Mouse (Mus musculus): Measurements from ENCODE around the gene Hmgcs1.
A peak's percentile ranks its signal among the peaks of the same experiment; 100 is the strongest.

The Hmgcs1 gene

DNA sequence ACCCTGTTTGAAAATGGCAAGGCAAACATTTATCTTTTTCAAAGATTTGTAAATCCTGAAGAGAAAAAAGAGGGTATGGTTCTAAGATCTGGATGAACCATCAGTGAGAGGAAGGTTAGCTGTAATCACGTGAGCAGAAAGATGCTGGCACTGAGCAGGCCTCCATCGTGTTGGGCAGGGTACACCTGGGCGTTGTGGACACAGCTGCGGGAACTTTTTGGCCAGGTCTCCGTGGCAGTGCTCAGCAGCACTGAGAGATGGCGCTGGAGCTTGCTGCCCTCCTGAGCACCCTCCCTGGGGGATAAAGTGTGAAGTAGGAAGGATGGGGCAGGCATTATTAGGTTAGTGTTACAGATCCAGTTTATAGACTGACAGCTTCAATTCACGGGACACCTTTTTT, 16.8 kb downstream of the Hmgcs1 start:
- no peak for DNase-seq

DNA sequence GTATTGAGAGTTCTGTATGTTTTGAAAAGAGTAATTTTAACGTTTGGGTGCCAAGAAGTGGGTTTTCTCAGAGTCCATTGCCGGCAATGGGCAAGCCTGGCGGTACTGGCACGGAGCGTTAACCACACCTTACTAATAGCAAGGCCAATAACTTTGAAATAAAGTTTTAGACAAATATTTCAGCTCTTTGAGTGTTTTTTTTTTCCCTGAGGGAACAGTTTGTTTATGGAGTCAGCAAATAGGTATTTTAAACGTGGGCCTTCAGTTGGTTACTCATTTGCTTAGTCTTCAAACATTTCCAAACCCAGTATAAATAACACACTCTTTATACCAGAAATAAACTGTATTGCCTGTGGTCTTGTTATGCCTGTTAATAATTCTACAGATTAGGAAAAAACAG, 17.7 kb downstream of the Hmgcs1 start:
- DNase-seq: no peak

DNA sequence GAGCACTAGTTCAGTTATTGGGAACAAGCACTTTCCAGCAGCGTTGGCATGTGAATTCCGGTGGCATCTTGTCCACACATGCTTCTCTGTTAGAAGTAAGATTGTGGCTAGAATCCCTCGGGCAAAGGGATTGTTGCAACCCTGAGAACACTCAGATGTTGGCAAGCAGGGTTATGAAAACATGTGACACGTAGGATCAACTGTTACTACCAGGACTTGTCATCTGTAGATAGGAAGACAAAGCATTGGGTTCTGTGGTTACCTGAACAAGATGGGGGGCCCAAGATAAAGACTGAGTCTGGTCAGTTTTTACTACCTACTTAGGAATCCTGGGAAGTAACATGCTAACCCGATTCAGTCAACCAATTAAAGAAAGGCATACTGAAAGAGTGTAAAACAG, 18.8 kb downstream of the Hmgcs1 start:
- no peak for DNase-seq

DNA sequence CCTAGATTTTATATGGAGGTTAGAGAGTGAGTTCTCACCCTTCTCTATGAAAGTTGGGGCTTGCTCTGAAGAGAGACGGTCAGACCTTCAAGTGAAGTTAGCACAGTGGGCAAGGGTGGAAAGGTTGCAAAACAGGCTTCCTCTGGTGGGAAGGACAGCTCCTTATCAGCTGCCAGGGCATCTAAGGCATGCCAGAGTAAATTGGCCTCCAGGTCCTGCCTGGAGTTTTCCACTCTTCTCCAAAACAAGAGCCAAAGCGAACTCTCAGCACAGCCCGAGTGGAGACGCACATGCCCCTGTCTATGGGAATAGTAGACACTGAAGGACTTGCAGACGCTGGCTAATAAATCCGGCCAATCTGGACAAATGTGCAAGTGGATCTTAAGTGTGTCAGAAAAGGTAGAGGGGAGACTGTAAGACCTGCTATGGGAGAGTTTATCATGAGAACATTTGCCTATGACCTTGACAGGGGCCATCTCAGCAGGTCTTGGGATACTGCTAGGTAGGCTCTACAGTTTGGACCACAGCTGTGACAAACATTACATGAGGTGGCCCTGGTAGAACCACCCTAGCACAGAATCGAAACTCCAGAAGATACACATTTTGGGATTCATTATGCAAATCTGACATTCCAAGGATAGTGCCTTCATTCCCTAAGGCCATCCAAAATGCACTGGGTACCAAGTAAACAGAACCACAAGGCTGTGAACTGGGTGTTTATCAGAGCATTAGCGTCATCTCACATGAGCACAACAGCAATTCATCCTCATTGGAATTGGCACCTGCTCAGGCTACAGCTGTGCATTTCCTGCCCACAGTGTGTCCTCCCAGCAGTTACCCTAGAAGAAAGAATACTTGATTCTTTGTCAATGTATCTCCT, 19.4 kb downstream of the Hmgcs1 start:
- DNase-seq: no peak

DNA sequence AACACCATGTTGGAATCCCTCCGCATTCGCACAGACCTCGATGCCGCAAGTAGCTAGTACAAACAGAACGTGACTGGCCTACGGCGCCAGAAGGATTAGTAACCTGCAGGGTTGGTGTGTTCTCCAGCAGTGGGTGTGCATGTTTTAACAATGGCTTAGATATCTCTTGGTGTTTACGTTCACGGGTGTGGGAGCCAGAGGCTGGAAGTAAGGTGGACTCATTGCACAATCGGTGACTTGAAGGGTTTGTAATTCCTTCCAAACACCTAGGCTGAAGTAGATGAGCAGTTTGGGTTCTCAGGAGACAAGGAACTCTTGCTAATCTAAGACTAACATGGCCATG, 20.1 kb downstream of the Hmgcs1 start:
- no peak for DNase-seq

DNA sequence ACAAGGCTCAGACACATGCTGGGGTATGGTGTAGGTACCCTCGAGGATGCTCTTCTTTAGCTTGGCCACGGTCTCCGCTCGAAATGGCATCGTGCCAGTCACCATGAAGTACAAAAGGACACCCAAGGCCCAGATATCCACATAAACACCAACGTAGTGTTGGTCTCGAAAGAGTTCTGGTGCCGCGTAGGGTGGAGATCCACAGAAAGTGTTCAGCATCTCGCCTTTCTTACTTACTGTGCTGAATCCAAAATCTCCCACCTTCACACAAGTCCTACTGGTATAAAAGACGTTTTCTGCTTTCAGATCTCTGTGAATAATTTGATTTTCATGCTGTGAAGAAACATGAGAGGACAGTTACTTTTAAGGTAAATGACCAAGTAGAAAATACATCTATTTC, 22.3 kb downstream of the Hmgcs1 start:
- no peak for DNase-seq

DNA sequence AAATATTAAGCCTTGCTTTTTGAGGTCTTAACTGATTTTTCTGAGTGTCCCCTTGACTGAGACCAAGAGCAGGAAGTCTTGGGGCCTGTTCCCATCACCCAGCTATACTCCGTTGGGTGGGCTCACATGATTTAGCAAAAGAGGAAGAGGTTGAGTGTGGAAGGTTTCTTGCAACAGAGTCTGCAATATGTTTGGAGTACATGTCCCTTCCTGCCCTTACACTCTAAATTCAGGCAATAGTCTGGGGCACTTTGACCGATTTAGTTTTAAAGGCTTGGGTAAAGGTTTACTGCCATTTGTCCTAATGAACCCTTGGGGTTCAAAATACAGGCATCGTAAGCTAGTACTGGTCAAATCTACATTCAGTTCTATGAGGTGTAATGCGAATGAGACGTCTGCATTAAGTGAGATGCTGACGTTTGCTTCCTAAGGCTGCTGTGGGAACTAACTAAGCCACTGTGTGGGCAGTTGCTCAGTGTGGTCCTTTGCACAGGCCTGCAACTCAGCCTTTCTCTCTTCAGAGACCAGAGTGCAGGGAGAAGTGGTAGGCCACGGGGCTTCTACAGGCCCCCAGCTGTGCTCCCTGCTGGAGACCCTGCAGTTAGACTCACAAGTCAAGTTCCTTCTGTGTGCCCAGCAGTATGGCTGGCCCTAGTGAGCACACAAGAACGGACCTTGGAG, 23.1 kb downstream of the Hmgcs1 start:
- no peak for DNase-seq

DNA sequence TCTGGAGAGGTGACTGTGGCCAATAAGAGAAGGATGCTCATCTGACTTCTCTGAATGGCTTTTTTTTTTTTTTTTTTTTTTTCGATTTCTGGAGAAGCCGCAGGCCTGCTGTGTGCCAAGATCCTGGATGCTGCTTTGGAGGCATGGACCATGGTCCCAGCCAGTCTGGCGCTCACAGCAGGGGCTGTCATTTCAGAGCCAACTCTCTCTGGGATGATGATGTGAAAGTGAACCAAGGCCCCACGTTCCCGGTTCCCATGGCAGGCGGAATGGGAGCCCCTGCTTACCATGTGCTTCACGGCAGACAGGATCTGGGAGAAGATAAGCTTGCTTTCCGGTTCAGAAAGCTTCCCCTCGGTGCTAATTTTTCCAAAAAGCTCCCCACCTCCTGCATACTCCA, 23.6 kb downstream of the Hmgcs1 start:
- DNase-seq: no peak

DNA sequence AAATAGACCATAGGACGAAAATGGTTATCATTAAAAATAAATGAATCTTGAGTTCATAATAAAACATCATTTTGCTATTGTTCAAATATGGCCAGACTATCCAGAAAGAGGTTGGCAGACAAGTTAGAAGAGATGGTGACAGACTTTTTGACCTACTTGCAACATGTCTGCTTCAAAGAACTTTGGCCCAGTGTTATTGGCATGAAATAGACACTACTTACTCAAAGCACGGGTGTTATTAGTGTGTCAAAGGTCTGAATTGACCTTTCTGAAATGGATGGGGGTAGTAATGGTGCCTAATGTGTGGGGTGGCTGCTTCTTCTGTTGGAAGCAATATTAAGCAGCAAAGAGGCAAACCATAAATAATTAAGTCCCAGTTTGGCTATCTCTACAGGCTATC, 25.9 kb downstream of the Hmgcs1 start:
- DNase-seq: no peak

DNA sequence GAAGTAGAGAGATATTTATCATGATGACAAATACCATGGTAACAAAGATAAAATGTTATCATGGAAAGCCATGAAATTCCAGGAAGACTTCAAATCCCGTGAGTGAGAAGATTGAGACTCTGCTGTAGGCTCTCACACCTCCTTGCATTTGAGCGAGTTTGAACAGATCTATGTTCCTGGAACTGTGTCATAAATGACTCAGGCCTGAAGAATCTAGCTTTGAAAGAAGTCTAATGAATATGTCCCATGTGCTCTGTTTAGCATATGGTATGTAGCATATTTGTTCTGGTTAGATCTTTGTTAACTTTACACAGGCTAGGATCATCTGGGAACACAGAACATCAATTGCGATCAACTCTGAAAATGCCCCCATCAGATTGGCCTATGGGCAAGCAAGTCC, 32.3 kb downstream of the Hmgcs1 start:
- no peak for DNase-seq

DNA sequence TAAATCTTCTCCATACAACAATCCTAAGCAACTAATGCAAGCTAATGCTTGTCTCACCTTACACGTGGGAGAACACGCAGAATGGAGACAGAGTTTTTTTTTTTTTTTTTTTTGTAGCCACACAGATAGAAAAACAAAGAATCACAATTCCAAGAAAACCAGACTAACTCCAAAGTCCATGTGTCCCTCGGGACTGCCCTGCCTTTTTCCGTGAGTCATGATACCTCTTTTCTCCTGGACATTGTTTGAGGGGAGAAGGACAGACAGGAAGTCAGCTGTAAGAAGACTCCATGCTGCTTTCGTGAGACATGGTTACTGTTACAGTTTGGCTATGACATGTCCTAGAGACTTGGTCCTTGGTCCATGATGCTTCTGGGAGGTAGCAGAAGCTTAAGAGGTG, 33.2 kb downstream of the Hmgcs1 start:
- DNase-seq: no peak

DNA sequence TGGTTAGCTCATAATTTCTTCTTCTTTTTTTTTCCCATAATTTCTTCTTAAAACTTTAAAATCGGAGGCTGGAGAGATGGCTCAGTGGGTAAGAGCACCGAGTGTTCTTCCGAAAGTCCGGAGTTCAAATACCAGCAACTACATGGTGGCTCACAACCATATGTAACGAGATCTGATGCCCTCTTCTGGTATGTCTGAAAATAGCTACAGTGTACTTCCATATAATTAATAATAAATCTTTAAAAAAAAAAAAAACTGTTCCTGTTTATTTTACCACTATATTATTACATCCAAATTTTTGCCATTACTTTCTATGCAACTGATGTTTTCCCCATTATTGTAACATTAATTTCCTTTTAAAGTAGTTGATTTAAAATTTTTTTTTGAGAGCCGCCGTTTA, 34.4 kb downstream of the Hmgcs1 start:
- no peak for DNase-seq

DNA sequence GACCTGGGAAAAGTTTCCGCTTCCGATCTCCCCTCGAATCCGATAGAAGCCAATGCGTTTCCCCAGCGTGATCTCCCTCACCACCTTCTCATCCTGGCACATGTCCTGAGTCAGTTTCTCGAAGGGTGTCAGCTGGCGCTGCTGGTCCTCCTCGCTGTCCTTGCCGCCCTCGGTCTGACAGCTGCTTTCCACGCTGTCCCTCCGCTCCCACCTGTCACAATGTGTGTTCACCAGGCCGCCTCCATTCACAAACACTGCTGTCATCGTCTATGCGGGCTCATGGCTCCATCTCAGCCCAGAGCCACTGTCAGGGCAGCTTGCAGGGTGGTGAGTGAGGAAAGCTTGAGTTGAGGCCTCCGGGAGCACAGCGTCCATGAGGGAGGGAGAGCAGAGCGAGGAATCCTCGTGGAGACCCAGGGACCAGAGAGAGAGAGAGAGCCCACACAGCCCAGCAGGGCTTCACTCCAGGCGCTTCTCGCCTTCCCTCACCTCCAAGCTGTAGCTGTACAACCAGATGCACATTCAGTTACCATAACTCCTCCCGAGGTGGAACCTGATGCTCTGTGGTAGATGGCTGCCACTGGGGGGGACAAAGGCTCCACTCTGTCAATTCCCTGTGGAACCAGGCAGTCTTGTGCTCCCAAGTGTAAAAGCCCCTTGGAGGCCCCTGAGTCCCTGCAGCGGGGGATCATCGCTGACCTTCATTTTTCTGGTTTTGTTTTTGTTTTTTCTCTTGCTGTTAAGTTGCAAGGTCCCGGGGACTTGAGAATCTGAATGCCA, 37.6 kb downstream of the Hmgcs1 start:
- DNase-seq: no peak

DNA sequence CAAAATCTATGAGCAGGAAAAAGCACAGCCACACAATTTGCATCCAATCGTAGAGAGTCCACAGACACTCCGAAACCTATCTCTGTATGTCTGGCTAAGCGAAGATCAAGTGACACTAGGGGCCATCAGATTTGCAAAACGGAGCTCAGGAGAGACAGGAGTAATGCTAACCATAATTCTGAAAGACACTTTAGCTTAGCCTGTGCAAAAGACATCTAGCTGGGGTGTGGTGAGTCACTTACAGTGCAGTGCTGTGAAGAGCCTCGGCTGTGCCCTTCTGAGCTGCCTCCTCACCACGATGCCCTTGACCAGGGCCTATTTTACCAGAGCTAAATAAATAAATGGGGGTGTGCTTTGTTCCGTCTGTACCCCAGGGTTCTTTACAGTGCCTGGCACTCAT, 39.2 kb downstream of the Hmgcs1 start:
- no peak for DNase-seq

DNA sequence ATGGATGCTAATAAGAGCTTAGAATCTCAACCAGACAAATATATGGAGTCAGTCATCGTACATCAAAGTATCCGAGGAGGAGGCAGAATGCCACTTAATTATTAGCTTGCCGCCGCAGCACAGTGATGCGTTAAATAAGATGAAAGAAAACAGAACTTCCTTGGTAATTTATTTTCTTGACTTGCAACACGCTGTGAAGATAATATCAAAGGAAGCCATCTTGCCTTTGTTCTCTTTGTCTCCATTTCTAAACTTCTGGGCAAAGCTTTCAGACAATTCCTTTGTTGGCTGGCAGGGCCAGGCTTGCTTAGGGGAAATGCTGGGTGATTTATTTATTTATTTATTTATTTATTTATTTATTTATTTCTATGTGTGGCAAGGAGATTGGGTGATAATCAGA, 41.3 kb downstream of the Hmgcs1 start:
- no peak for DNase-seq

DNA sequence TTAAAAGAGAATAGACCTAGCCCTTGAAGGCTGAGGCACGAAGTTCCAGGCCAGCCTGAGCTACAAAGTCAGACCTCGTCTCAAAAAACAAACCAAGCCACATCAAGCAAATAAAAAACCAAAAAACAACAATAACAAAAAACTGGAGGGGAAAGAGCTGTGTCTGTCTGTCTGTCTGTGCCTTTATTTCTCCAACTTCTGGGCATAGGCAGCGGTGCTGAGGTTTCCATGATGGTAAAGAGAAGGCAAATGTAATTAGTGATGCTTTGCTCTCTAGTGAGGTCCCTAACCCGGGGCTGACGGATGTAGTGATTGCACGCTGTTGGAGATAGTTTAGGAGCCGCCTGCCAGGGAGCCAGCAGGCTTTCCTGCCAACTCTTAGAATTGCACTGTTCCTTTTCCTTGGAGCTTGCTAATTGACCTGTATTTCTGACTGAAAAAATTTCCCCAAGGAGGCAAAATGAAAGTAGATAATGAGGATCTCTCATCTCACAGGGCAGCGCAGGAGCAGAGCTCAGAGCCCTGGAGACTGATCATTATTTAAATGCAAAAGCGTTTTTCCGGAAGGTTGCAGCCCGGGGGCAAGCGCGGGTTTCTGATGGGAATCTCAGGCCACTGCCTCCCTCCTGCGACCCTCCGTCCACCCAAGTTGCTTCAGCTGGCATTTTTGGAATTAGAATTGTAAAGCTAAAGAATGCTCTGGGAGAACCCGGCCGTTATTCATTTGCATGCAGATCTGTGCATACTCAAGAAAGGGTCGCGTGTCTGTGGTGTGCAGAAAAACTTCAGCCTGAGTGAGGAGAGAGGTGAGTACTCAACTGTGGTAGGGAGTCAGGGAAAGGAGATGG, 51.4 kb downstream of the Hmgcs1 start:
- peak; percentile 74 for DNase-seq

DNA sequence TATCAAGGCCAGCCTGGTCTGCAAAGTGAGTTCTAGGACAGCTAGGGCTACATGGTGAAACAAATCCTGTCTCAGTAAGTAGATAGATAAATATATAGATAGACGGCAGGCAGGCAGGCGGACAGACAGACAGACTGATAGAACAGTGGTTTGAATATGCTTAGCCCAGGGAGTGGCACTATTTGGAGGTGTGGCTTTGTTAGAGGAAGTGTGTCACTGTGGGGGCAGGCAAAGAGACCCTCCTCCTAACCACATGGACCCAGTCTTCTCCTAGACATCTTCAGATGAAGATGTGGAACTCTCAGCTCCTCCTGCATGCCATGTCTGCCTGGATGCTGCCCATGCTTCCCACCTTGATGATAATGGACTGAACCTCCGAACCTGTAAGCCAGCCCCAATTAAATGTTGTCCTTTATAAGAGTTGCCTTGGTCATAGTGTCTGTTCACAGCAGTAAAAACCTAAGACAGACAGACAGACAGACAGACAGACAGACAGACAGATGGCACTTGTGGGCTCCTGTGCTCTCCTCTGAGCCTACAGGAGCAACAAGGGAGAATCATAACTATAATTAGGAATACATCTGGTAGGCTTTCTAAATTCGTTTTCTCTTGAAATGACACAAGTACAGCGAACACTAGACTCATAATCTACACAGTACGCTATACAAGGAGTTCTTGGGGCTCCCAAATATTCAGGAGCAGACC, 52.7 kb downstream of the Hmgcs1 start:
- DNase-seq: peak; percentile 62

DNA sequence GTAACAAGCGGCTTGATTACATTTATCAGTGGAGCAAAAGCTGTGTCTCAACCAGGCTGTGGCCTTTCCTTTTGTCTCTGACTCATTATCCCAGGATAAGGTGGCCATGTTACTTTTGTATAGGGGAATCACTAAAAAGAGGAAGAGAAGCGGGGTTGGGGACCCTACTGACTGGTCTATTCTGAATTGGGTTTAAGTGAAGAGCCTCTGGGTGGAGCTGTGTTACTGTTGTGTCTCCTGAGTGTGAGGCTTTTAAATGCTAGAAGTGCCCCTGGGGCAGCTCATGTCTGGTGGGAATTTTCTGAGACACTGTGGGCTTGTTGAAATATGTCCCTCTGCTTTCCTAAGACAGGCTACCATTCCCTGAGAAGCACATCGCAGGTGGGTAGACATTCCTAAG, 53.3 kb downstream of the Hmgcs1 start:
- DNase-seq: peak; percentile 64

DNA sequence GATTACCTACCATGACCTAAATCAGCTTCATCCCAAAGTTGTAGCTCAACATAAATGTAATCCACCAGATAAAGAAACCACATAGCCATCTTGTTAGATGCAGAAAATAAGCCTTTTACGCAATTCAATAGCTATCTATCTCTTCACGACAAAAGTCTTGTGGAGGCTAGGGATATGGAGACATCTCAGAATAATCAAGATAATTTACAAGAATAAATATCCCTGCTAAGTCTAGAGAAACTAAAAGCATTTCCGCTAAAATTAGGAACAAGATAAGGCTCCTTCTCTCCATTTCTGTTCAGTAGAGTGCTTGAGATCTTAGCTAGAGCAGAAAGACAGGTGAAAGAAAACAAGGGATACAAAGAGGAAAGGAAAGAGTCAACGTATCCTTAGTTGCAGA, 56.8 kb downstream of the Hmgcs1 start:
- no peak for DNase-seq

DNA sequence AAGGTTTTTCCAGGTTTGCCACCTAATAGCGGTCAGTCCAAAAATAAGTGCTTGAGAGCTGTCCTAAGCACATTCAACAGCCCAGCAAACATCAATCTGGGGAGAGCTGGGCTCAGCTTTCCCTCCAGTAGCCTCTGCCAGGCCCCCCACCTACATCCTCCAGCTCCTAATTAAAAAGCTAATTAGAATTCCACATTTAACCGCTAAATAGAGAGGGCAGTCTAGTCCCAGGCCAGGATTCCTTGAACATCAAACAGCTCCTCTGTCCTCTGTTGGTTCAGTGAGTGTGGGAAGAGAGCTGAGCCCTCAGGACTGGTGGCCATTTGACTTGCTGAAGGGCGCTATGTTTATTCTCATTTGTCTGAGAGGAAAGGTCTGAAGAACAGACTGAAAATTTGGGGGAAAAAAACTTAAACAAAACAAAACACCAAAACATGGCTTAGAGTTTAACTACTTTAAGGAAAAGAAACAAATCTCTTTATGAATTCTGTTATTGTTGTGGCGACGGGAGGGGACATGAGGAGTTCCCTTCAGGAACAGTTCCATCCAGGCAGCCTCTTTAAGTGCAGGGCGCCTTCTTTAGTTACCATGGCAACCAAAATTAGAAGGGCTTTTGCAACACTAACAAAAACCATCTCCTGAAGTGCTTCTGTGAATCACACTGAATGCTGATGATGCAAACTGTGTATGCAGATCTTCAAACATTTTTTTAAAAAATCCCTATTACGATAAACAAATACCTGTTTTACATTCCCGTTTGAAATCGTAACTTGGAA, 63.9 kb downstream of the Hmgcs1 start:
- DNase-seq: peak; percentile 62

DNA sequence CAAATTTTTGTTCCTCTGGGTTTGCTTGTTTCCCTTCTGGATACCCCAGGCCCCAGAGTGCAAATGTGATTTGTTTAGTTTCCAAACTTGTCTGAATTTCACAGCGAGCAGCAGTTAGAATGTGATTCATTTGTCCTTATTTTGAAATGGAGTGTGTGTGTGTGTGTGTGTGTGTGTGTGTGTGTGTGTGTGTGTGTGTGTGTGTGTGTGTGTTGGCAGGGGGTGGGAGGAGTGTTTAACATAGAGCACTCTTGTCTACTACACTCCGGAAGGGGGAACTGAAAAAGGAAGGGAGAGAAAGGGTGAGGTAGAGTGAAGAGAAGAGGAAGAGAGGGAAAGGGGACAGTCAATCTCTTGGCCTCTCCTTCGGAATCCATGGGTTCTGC, 64.4 kb downstream of the Hmgcs1 start:
- DNase-seq: no peak

DNA sequence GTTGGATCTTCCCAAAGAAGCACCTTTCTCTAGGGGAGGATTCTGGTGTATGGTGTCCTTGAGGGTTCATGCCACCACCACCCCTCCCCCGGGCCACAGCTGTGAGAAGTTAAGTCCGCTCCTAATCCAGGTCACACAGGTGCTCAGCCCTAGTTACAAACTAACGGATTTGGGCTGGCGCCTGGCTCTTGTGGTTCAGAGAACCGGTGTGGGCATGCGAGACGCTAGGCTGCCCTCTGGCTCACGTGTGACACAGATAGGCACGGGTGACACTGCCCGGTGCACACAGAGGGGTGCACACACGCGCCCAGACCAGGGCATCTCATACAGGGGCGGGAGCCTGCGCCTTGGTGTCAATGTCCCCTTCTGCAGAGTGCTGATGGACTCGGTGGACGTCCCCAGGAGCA, 65.0 kb downstream of the Hmgcs1 start:
- DNase-seq: peak; percentile 94

All from heart, adult 11 months (tissue).